Mouse (Mus musculus) liver, embryonic 16.5 days (tissue): ENCODE measurements around the gene Cnpy3. TPM values are rescaled to one million over a fixed set of nuclear protein-coding genes. Genes with fewer than 3 reads are reported as not detected.

Source experiments
- ATAC-seq: fragments of 200-750 bp; cut with Nextera tagmentation; 2 replicates; pipeline ENCODE4 v1.8.0; 2017; ENCODE audit warnings: low read depth, mild to moderate bottlenecking, moderate number of reproducible peaks, moderate library complexity
- H3K27ac ChIP-seq: fragments of 300-500 bp; sonication (generic); 2 replicates; pipeline ENCODE4 v1.5.1; 2014; ENCODE audit warnings: mild to moderate bottlenecking, low read length
- H3K27me3 ChIP-seq: fragments of 300-500 bp; sonication (generic); 2 replicates; pipeline ENCODE4 v1.6.1; 2014; ENCODE audit warnings: low read depth, low read length, mixed read lengths; ENCODE audit not compliant: control insufficient read depth, insufficient read depth
- H3K36me3 ChIP-seq: fragments of 300-500 bp; sonication (generic); 2 replicates; pipeline ENCODE4 v1.6.1; 2014; ENCODE audit warnings: mild to moderate bottlenecking; ENCODE audit not compliant: control insufficient read depth, insufficient read depth
- H3K4me1 ChIP-seq: fragments of 300-500 bp; sonication (generic); 2 replicates; pipeline ENCODE4 v1.6.1; 2014; ENCODE audit warnings: low read depth, low read length, mixed read lengths; ENCODE audit not compliant: control insufficient read depth
- H3K4me2 ChIP-seq: fragments of 300-500 bp; sonication (generic); 2 replicates; pipeline ENCODE4 v1.6.1; 2014; ENCODE audit warnings: low read depth, low read length, mixed read lengths
- H3K4me3 ChIP-seq: fragments of 300-500 bp; sonication (generic); 2 replicates; pipeline ENCODE4 v1.5.1; 2014; ENCODE audit warnings: low read depth, mild to moderate bottlenecking, low read length
- H3K9ac ChIP-seq: fragments of 300-500 bp; sonication (generic); 2 replicates; pipeline ENCODE4 v1.6.1; 2014; ENCODE audit warnings: low read depth, low read length
- H3K9me3 ChIP-seq: fragments of 300-500 bp; sonication (generic); replicated peaks from 2 replicates; pipeline ENCODE4 v1.6.1; 2016; ENCODE audit warnings: low read length; ENCODE audit not compliant: control insufficient read depth
- WGBS: fragments of 180-500 bp; shearing (Covaris S2); extraction: QIAGEN DNeasy Blood & Tissue Kit; methylation state at CpG from one replicate; pipeline ENCODE4 v1.1.7; 2014; ENCODE audit not compliant: insufficient replicate concordance; 5-methylcytosine and 5-hydroxymethylcytosine counted together
- polyA plus RNA-seq: library from polyadenylated mRNA; unstranded; fragments of >200 nt; fragmentation: Nextera tagmentation; extraction: Ambion mirVana; gene quantifications from 2 replicates; pipeline ENCODE4 v1.2.1, GENCODE M21; 2015

Gene Cnpy3
- polyA plus RNA-seq, 1 experiment from 2014 or later, result 24.7 TPM

DNA sequence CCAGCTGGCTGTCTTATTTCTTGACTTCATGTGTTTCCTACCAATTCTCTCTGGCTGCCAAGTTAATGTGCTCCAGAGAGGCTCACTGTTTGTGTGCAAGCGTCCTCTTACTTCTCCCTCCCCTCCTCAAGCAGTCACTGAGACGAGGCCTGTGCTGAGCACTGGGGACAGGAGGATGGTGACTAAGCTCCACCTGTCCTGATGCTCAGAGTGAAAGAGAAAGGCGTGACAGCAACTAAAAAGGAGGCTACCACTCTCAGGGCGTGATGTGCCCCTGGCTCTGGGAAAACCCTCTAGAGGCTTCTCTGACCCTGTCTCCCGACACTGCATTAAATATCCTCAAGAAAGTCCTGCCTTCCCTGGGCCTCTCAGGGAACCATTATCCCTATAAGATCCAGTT lies 2.7 kb downstream of the Cnpy3 start:
- H3K4me1 ChIP-seq, result peaks cover 15% of the 10 kb centered on the region
- H3K27ac ChIP-seq, result no peak overlapping the region
- peaks cover 2% of the 10 kb centered on the region; the same call in 1 of the 2 replicates for H3K36me3 ChIP-seq
- no peak overlapping the region for H3K4me3 ChIP-seq
- no peaks in the 10 kb centered on the region for H3K27me3 ChIP-seq
- no peaks in the 10 kb centered on the region for H3K9me3 ChIP-seq
- H3K4me2 ChIP-seq, result no peak overlapping the region
- ATAC-seq, result no peak
- 74% methylated on average over 5 of the region's 5 CpGs for WGBS
- no peak overlapping the region for H3K9ac ChIP-seq

DNA sequence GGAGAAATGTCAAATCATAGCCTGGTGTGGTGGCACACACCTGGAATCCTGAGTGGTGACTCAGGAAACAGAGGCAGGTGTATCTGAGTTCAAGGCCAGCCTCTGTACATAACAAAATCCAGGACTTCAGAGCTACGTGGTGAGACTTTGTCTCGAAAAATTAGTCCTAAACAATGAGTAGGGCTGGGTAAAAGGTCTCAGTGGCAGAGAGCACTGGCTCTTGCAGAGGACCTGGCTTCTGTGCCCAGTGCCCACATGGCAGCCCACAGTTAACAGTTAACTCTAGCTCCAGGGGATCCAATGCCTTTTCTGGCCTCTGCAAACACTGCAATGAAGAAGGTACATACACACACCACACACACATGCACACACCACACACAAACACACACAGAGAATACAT lies 4.2 kb downstream of the Cnpy3 start:
- ATAC-seq, result no peak

DNA sequence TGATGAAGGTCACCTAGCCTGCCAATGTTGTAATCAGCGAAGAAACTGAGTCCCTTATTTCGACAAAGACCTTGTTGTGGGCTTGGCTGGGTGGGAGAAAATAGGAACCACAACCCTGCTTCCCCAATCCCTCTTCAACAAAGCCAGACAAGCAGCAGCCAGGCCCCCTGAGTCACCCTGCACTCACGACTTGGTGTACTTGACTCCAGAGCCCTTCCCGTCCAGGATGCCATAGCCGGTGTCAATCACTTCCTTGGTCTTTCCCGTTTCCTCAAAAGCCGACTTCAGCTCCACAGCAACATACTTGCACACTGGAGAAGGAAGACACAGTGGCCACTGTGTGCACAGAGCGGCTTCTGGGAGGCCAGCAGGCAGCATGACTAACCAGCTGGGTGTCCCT lies 4.8 kb downstream of the Cnpy3 start:
- H3K36me3 ChIP-seq, result peaks cover 2% of the 10 kb centered on the region; the same call in 1 of the 2 replicates
- peaks cover 9% of the 10 kb centered on the region for H3K4me1 ChIP-seq

More for the DNA sequence above, 4.2 kb downstream of the Cnpy3 start:
- 61% methylated on average over 2 of the region's 2 CpGs for WGBS
- Histone ChIP-seq H3K9ac (no peak overlapping the region), H3K27ac (no peak overlapping the region), H3K4me2 (no peak overlapping the region), H3K27me3 (no peaks in the 10 kb centered on the region), H3K4me1 (peaks cover 15% of the 10 kb centered on the region), H3K9me3 (no peaks in the 10 kb centered on the region), H3K36me3 (peaks cover 2% of the 10 kb centered on the region; the same call in 1 of the 2 replicates), H3K4me3 (no peak overlapping the region)

DNA sequence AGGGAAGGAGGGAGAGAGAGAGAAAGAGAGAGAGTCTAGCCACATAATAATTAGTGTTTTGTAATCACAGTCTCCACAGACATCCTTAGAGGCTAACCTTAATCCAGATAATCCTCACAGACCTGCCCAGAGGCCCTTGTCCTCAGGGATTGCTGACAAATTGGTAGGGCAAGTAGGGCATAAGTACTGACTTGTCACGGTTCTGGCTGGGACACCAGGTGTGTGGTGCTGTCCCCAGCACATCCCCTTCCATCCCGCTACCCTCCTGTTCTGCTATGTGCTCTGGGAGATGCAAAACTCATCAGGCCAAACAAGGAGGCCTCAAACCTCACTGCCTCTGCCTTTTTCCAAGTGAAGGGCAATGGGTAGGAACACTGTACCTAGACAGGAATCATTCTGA lies 6.5 kb downstream of the Cnpy3 start:
- Histone ChIP-seq H3K36me3 (peaks cover 2% of the 10 kb centered on the region; the same call in 1 of the 2 replicates), H3K4me3 (no peak overlapping the region), H3K27me3 (no peaks in the 10 kb centered on the region), H3K9ac (no peak overlapping the region), H3K4me1 (peaks cover 3% of the 10 kb centered on the region; the same call in 1 of the 2 replicates), H3K4me2 (no peak overlapping the region), H3K9me3 (no peaks in the 10 kb centered on the region), H3K27ac (no peak overlapping the region)
- WGBS, result 83% methylated on average over 2 of the region's 2 CpGs
- ATAC-seq, result no peak

More for the DNA sequence above, 4.8 kb downstream of the Cnpy3 start:
- no peaks in the 10 kb centered on the region for H3K9me3 ChIP-seq
- H3K27me3 ChIP-seq, result no peaks in the 10 kb centered on the region
- 66% methylated on average over 8 of the region's 8 CpGs for WGBS
- no peak overlapping the region for H3K4me3 ChIP-seq
- ATAC-seq, result no peak
- H3K4me2 ChIP-seq, result no peak overlapping the region
- no peak overlapping the region for H3K27ac ChIP-seq
- H3K9ac ChIP-seq, result no peak overlapping the region

DNA sequence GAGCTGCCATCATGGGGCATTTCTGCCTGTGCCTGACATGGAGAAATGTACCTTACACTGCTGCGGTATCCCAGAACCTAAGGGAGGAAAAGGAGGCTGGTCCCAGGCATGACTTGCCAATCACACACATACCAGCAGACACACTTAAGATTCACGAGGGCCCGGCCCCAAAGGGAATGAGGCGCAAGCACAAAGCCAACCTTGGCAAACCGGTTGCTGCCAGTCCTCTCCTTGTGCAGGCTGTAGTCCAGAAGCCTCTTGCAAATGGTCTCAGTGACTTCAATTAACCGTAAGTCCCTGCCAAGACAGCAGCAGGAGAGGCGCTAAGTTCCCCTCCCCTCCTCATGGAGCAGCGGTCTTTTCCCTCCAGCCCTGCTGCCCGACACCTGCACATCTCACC lies 9.0 kb downstream of the Cnpy3 start:
- Histone ChIP-seq H3K4me2 (no peak overlapping the region), H3K27me3 (no peaks in the 10 kb centered on the region), H3K27ac (no peak overlapping the region), H3K36me3 (peaks cover 2% of the 10 kb centered on the region; the same call in 1 of the 2 replicates), H3K9ac (no peak overlapping the region), H3K9me3 (no peaks in the 10 kb centered on the region), H3K4me3 (no peak overlapping the region), H3K4me1 (peaks cover 3% of the 10 kb centered on the region; the same call in 1 of the 2 replicates)
- WGBS, result 86% methylated on average over 9 of the region's 9 CpGs
- no peak for ATAC-seq

DNA sequence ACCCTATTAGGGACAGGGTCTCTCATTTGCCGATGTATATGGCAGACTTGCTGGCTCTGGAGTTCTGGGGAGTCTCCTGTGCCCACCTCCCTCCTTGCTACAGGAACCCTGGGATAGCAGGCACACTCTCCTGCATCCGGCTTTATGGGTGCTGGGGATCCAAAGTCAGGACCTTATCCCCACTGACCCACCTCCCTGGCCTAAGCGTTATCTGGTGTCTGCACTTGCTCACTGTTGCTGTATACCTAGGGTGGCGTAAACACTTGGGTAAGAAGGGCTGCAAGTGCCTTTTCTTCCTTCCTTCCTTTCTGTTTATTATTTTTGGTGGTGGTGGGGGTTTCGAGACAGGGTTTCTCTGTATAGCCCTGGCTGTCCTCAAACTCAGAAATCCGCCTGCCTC lies 10.7 kb downstream of the Cnpy3 start:
- H3K4me2 ChIP-seq, result no peak overlapping the region
- H3K4me1 ChIP-seq, result peaks cover 3% of the 10 kb centered on the region; the same call in 1 of the 2 replicates
- WGBS, result 61% methylated on average over 6 of the region's 6 CpGs
- ATAC-seq, result peak; percentile 67
- H3K9me3 ChIP-seq, result no peaks in the 10 kb centered on the region
- no peaks in the 10 kb centered on the region for H3K36me3 ChIP-seq
- H3K9ac ChIP-seq, result no peak overlapping the region
- H3K27ac ChIP-seq, result no peak overlapping the region
- H3K27me3 ChIP-seq, result no peaks in the 10 kb centered on the region
- no peak overlapping the region for H3K4me3 ChIP-seq

DNA sequence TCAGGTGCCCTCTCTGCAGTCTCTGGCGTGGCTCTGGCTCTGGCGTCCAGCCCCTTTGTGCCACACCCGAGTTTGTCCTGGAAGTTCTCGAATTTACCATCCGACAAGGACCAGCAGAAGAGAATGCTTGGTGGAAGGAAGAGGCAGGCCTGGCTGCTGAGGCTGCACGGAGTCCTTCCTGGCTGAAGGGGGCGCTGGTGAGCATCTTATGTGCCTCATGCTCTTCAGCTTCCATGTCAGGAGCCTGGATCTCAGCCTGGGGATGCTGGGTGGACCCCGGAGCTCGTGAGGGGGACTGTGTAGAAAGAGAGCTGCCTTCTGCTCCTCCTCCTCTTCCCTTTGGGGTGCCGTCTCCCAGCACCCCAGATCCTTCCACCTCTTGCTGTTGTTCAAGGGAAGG lies 15.9 kb downstream of the Cnpy3 start:
- Histone ChIP-seq H3K27me3 (no peaks in the 10 kb centered on the region), H3K4me1 (peaks cover 4% of the 10 kb centered on the region; the same call in 1 of the 2 replicates), H3K4me3 (no peak overlapping the region), H3K27ac (peak overlapping the region; percentile 51), H3K4me2 (no peak overlapping the region), H3K36me3 (no peaks in the 10 kb centered on the region), H3K9me3 (no peaks in the 10 kb centered on the region), H3K9ac (no peak overlapping the region)
- no peak for ATAC-seq
- 56% methylated on average over 10 of the region's 10 CpGs for WGBS

DNA sequence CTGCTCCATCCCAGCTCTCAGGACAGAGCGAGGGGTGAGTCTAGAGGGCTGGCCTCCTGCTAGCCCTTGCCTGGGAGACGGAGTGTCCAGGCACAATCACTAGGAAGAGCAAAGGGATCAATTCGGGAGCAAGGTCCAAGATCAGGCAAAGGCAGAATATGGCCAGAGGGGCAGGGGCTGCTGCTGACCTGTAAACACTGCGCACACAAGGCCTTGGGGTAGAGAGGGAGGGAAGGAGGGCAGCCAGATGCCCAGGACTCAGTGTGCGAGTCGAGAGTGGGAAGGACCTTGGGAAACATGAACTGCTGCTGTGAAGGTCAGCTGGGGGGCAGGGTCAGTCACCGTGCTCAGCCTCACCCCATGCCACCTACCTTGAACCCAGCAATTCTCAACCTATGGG lies 16.7 kb downstream of the Cnpy3 start:
- H3K27me3 ChIP-seq, result no peaks in the 10 kb centered on the region
- no peaks in the 10 kb centered on the region for H3K36me3 ChIP-seq
- WGBS, result 65% methylated on average over 7 of the region's 7 CpGs
- peaks cover 3% of the 10 kb centered on the region; the same call in 1 of the 2 replicates for H3K4me1 ChIP-seq
- no peak overlapping the region for H3K4me2 ChIP-seq
- no peak overlapping the region for H3K4me3 ChIP-seq
- H3K27ac ChIP-seq, result peak overlapping the region; percentile 63
- H3K9ac ChIP-seq, result no peak overlapping the region
- no peaks in the 10 kb centered on the region for H3K9me3 ChIP-seq
- ATAC-seq, result peak; percentile 82

DNA sequence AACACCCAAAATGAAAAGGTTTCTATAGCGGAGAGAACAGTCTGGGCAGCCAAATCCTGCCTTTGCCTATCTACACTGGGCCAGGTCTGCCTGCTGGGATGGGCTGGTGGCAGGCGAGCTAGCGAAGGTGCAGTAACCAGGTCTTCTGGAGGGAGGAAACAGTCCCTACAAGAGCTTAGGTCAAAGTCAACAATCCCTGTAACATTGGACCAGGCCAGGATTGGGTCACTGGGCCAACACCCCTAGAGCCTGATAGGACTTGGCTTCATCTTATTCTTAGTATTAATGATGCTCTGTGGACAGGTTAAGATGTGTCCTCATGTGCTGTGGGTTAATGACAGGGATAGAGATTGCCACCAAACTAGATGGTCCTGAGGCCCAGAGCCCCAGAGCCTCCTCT lies 18.0 kb downstream of the Cnpy3 start:
- Histone ChIP-seq H3K4me2 (no peak overlapping the region), H3K27ac (peak overlapping the region; percentile 56), H3K36me3 (no peaks in the 10 kb centered on the region), H3K4me3 (no peak overlapping the region), H3K27me3 (no peaks in the 10 kb centered on the region), H3K9ac (no peak overlapping the region), H3K9me3 (no peaks in the 10 kb centered on the region), H3K4me1 (peaks cover 3% of the 10 kb centered on the region; the same call in 1 of the 2 replicates)
- 63% methylated on average over 3 of the region's 3 CpGs for WGBS
- ATAC-seq, result no peak
